Mouse (Mus musculus) v-Abl transformed pro-B cells (cell line): Measurements from ENCODE around the gene Zfp358.

Experiments
- in situ Hi-C, 2 experiments: fragments of 400-800 bp; cut with MboI; formaldehyde crosslinking; loops; one replicate each; pipeline ENCODE4 v1.15.1; 2025; ENCODE audit not compliant: unreplicated experiment in 2 of 2

Gene Zfp358

GRCm38 (mm10) chr8:3536940-3537339 is 44.0 kb downstream of the Zfp358 start:
- in situ Hi-C loops: no loop called here

- in situ Hi-C loops: no loop called here
Measured at GRCm38 (mm10) chr8:3537666-3538065, 44.7 kb downstream of the Zfp358 start.

GRCm38 (mm10) chr8:3539146-3539545 is 46.2 kb downstream of the Zfp358 start:
- in situ Hi-C loops: no loop called here

GRCm38 (mm10) chr8:3540076-3540475 is 47.1 kb downstream of the Zfp358 start:
- in situ Hi-C loops: no loop called here

- in situ Hi-C loops: no loop called here
Measured at GRCm38 (mm10) chr8:3546511-3546910, 53.6 kb downstream of the Zfp358 start.
